Mouse (Mus musculus): ENCODE results near the gene Mdh1. TPM values are rescaled to one million over a fixed set of nuclear protein-coding genes. Genes with fewer than 3 reads are reported as not detected.
"Not testable (repeated sequence)": the region's sequence is repeated elsewhere in the genome, so short reads cannot be mapped to it uniquely, and the experiment has no call there.

The Mdh1 gene
- polyA plus RNA-seq, 1 experiment from 2014 or later = 204 TPM

DNA sequence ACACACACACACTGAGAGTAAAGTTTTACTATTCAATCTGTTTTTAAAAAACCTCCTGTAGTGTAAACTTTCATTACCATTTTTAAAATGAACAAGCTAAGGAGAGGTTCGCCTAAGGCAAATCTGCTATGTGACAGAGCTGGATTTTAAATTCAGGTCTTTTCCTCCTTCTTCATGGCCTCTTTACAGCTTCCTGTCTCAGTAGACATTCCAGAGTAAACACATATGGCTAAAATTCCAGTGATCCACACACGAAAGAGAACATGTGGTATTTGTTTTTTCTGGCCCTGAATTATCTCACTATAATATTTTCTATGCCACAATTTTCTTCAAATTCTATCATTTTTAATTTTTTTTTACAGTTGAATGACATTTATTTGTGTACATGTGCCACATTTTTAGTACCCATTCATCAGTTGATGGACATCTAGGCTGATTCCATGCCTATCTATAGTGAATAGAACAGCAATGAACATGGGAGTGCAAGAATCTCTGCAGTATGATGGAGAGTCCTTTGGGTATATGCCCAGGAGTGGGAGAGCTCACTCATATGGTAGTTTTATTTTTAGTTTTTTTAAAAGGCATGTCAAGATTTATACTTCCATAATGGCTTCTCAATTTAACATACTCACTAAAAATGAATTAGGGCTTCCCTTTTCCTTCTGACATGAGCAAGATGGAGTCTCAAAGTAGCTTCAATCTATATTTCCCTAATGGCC is 43.3 kb downstream of the Mdh1 start:
- ATAC-seq (ENCODE audit: low read depth) = no peak
- Histone ChIP-seq H3K27ac (ENCODE audit: low read length) (no peak overlapping the region), H3K4me3 (ENCODE audit: low read depth, low read length) (no peak overlapping the region), H3K4me2 (ENCODE audit: low read depth, low read length) (no peak overlapping the region), H3K27me3 (ENCODE audit: control insufficient read depth, insufficient read depth, low read depth, low read length) (no peaks in the 10 kb centered on the region), H3K9me3 (replicated peaks; ENCODE audit: control insufficient read depth, low read length) (no peaks in the 10 kb centered on the region; the same call in 1 of the 2 replicates), H3K9ac (ENCODE audit: low read depth, low read length) (no peak overlapping the region), H3K36me3 (ENCODE audit: control insufficient read depth, insufficient read depth) (no peaks in the 10 kb centered on the region), H3K4me1 (ENCODE audit: control insufficient read depth, low read depth, low read length) (no peaks in the 10 kb centered on the region)
- 40% methylated on average over 2 of the region's 2 CpGs for WGBS (ENCODE audit: insufficient replicate concordance)

GRCm38 (mm10) chr11:21517726-21518125 is 54.4 kb downstream of the Mdh1 start:
- Histone ChIP-seq H3K36me3 (ENCODE audit: control insufficient read depth, insufficient read depth) (no peaks in the 10 kb centered on the region), H3K27ac (ENCODE audit: low read length) (no peak overlapping the region), H3K9ac (ENCODE audit: low read depth, low read length) (no peak overlapping the region), H3K4me1 (ENCODE audit: control insufficient read depth, low read depth, low read length) (no peaks in the 10 kb centered on the region), H3K27me3 (ENCODE audit: control insufficient read depth, insufficient read depth, low read depth, low read length) (no peaks in the 10 kb centered on the region), H3K4me3 (ENCODE audit: low read depth, low read length) (no peak overlapping the region), H3K4me2 (ENCODE audit: low read depth, low read length) (no peak overlapping the region), H3K9me3 (replicated peaks; ENCODE audit: control insufficient read depth, low read length) (no peaks in the 10 kb centered on the region)
- 65% methylated on average over 9 of the region's 9 CpGs for WGBS (ENCODE audit: insufficient replicate concordance)
- no peak for ATAC-seq (ENCODE audit: low read depth)

DNA sequence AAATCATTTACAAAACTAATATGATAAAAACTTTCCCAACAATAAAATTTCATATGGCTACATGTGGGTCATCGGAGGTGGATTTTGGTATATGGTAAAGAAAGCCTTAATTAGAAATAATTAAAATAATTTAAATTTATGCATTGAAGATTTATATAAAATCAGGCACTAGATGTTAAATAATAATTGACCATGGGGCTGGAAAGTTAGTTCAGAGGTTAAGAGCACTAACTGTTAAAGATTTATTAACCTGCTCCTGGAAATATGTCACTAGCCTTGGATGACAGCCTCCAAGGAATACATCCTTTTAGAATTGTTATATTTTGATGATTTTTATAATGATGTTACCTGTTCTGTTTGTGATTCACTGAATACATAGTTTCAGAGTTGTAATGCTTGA is 55.8 kb downstream of the Mdh1 start:
- H3K4me1 ChIP-seq (ENCODE audit: control insufficient read depth, low read depth, low read length); H3K9ac ChIP-seq (ENCODE audit: low read depth, low read length); ATAC-seq (ENCODE audit: low read depth); H3K4me3 ChIP-seq (ENCODE audit: low read depth, low read length); H3K4me2 ChIP-seq (ENCODE audit: low read depth, low read length); H3K27ac ChIP-seq (ENCODE audit: low read length); H3K27me3 ChIP-seq (ENCODE audit: control insufficient read depth, insufficient read depth, low read depth, low read length); H3K36me3 ChIP-seq (ENCODE audit: control insufficient read depth, insufficient read depth); H3K9me3 ChIP-seq (replicated peaks; ENCODE audit: control insufficient read depth, low read length): not testable (repeated sequence)
- WGBS (ENCODE audit: insufficient replicate concordance) = 70% methylated on average over 1 of the region's 1 CpGs

DNA sequence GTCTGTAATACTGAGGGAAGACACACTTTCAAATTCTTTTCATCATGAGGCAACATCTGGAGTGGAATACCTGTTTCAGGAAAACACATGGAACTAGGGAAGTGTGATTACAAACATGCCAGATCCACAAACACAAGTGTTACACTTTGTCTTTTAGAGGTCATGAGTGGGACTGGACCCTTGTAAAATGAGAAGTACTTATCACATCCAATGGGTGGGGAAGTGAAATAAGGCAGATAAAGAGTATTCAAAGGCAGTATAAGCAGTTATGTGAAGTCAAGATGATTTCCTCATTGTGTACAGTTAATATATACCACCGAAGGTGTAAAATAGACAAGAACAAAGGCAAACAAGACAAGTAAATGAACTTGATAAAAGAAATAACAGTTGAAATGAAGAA is 61.6 kb downstream of the Mdh1 start:
- not testable (repeated sequence) for H3K4me3 ChIP-seq (ENCODE audit: low read depth, low read length); H3K9ac ChIP-seq (ENCODE audit: low read depth, low read length); H3K4me1 ChIP-seq (ENCODE audit: control insufficient read depth, low read depth, low read length); H3K27me3 ChIP-seq (ENCODE audit: control insufficient read depth, insufficient read depth, low read depth, low read length); H3K27ac ChIP-seq (ENCODE audit: low read length); ATAC-seq (ENCODE audit: low read depth); H3K36me3 ChIP-seq (ENCODE audit: control insufficient read depth, insufficient read depth); H3K4me2 ChIP-seq (ENCODE audit: low read depth, low read length); H3K9me3 ChIP-seq (replicated peaks; ENCODE audit: control insufficient read depth, low read length)
- WGBS (ENCODE audit: insufficient replicate concordance) = 41% methylated on average over 1 of the region's 1 CpGs

DNA sequence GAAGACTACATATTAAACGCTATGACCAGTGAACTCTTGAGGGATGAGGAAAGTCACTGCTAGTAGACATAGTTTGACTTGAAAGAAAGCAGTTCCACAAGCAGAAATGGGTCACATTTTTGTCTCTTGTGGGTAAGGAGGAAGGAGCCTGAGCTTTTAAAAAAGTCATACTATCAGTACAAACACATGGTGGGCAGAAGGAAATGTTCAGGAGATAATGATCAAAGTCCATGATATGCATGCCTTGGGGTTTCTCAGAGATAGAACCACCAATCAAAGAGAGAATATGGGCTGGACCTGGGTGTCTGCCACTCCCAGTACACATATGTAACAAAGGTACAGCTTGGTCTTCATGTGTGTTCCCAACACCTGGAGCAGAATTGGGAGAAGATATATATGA is 63.5 kb downstream of the Mdh1 start:
- not testable (repeated sequence) for H3K9ac ChIP-seq (ENCODE audit: low read depth, low read length); H3K36me3 ChIP-seq (ENCODE audit: control insufficient read depth, insufficient read depth); ATAC-seq (ENCODE audit: low read depth); H3K9me3 ChIP-seq (replicated peaks; ENCODE audit: control insufficient read depth, low read length); H3K4me1 ChIP-seq (ENCODE audit: control insufficient read depth, low read depth, low read length); H3K4me3 ChIP-seq (ENCODE audit: low read depth, low read length); H3K27me3 ChIP-seq (ENCODE audit: control insufficient read depth, insufficient read depth, low read depth, low read length); H3K27ac ChIP-seq (ENCODE audit: low read length); H3K4me2 ChIP-seq (ENCODE audit: low read depth, low read length)
- 21% methylated on average over 1 of the region's 1 CpGs for WGBS (ENCODE audit: insufficient replicate concordance)

- not testable (repeated sequence) for H3K9me3 ChIP-seq (replicated peaks; ENCODE audit: control insufficient read depth, low read length); H3K27me3 ChIP-seq (ENCODE audit: control insufficient read depth, insufficient read depth, low read depth, low read length); H3K27ac ChIP-seq (ENCODE audit: low read length); H3K4me1 ChIP-seq (ENCODE audit: control insufficient read depth, low read depth, low read length); H3K9ac ChIP-seq (ENCODE audit: low read depth, low read length); H3K36me3 ChIP-seq (ENCODE audit: control insufficient read depth, insufficient read depth); H3K4me2 ChIP-seq (ENCODE audit: low read depth, low read length); ATAC-seq (ENCODE audit: low read depth); H3K4me3 ChIP-seq (ENCODE audit: low read depth, low read length)
- WGBS (ENCODE audit: insufficient replicate concordance) = 50% methylated on average over 5 of the region's 5 CpGs
Measured at GRCm38 (mm10) chr11:21507073-21507472, 65.1 kb downstream of the Mdh1 start.

Small RNAs within 50 kb of the gene (microRNA-seq; reads per million reads assigned to microRNA genes)
- gene Gm22990 = not detected

Other genes starting within 250 kb of the Mdh1 start
- 70.8 and 80.5 TPM in 2 replicates for gene Ugp2, start 201.2 kb downstream of the Mdh1 start, polyA plus RNA-seq (2015; fragmentation: Nextera tagmentation; extraction: Ambion mirVana)
- 0.74 and 0.88 TPM in 2 replicates for gene Wdpcp, start 132 bp downstream of the Mdh1 start, polyA plus RNA-seq (2015; fragmentation: Nextera tagmentation; extraction: Ambion mirVana)